Mouse (Mus musculus) G1E (cell line): ENCODE results near the gene Recql5.

Experiments
- CTCF ChIP-seq: IDR thresholded peaks from 2 replicates; pipeline ENCODE4 v1.5.1; 2012; ENCODE audit warnings: low read depth, low read length, inconsistent platforms, mixed read lengths
- GATA1 ChIP-seq: IDR thresholded peaks from 2 replicates; pipeline ENCODE4 v1.6.1; 2012; ENCODE audit warnings: borderline replicate concordance, low read length, inconsistent platforms, mixed read lengths

DNA sequence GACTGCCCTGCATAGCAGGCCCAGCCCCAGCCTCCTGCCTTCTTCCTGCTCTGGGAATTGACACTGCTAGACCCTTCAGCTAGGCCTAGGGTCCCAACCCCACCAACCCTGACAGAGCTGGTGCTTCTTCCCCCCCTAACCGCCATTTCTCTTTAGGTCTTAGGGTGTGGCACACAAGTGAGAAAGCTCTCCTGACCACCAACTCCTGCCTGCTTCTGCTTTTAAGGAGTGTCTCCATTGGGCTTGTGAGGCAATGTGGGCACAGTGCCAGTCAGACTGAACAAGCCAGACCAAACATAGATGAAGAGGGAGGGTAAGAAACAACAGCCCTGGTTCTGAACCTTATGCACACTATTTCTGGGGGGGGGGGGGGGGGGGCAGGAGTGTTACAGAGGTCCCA, 30.4 kb downstream of the Recql5 start:
- TF ChIP-seq CTCF: no peak
- TF ChIP-seq GATA1: no peak
